Mouse (Mus musculus) thymus, adult 2 months (tissue): Measurements from ENCODE around the gene Rpp21.

Experiments
- CTCF ChIP-seq: fragments of 200-500 bp; IDR thresholded peaks from 2 replicates; pipeline ENCODE4 v1.5.1; 2012; ENCODE audit warnings: mild to moderate bottlenecking, control low read depth, low read length, moderate library complexity, borderline replicate concordance; ENCODE audit not compliant: control insufficient read depth, poor library complexity, insufficient read depth; ENCODE audit errors: extremely low read depth
- POLR2A ChIP-seq: fragments of 200-500 bp; IDR thresholded peaks from 2 replicates; pipeline ENCODE4 v1.6.1; 2012; ENCODE audit warnings: mild to moderate bottlenecking, low read length, control low read depth, moderate library complexity; ENCODE audit not compliant: control insufficient read depth, poor library complexity, insufficient read depth; ENCODE audit errors: extremely low read depth

- TF ChIP-seq CTCF (no peak), POLR2A (no peak)
Measured at GRCm38 (mm10) chr17:36224451-36224850, 33.4 kb downstream of the Rpp21 start.
